Mouse (Mus musculus) left cerebral cortex, adult 6 months (tissue): ENCODE data around the gene Vmn1r229. TPM values are rescaled to one million over a fixed set of nuclear protein-coding genes. Genes with fewer than 3 reads are reported as not detected.

ENCODE experiments used
- long read RNA-seq, 2 experiments: library from polyadenylated mRNA; unstranded; transcript quantifications; one replicate each; pipeline ENCODE4 v2.0.0; 2019 to 2020
- polyA plus RNA-seq: library from polyadenylated mRNA; unstranded; fragments of <200 nt; fragmentation: Nextera tagmentation; gene quantifications from 2 replicates; pipeline ENCODE4 v1.2.3, GENCODE M21; 2021

Vmn1r229 gene
- not detected in 2 replicates for polyA plus RNA-seq
- long read RNA-seq, experiment 1, result 0 reads
- long read RNA-seq, experiment 2, result 0 reads

GRCm38 (mm10) chr17:20811255-20811654 is at the start of gene Vmn1r229:
Gene Vmn1r229, plus strand, starts transcription at chr17:20811555.

DNA sequence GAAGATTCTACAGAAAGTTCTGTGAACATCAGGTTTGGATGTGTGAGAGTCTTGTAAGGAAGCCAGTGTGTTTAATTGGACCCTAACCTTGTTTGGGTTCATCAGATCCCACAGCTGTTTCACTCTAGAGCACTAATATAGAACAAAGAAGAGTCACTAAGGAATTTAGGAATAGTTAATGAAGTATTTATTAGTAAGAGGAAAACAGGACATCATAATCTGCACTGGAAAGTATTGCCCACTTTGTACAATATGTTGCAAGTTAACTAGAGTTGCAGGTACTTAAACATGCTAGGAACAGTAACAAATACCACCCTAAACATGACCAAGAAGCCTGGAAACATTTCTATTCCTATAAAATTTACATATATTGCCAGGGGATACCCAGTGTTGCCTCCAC is 25.3 kb upstream of the Vmn1r229 start, which contains the start of gene Vmn1r228:
TSS of gene Vmn1r228 (minus strand) at position 101 of the 400 bp plus-strand sequence.

DNA sequence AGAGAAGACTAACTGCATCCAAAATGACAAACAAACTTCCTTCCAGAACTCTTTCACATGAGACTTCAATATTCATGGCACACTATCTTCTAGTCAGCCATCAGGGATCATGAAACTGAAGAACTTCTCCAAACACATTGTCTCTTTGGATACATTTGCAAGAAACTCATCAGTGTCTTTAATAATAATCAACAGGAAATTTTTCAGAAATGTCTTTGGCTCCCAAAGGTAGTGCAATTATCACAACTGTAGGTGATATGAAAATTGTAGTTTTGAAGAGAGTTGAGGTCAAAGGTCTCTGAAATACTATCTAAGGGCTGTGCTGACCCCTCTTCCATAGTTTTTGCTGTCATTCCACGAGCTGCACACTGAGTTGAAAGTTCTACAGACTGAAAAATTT is 28.8 kb downstream of the Vmn1r229 start, which contains the start of gene Vmn1r230:
TSS of gene Vmn1r230 (plus strand) at position 301 of the 400 bp plus-strand sequence.

Other genes starting within 250 kb of the Vmn1r229 start
- gene Vmn2r109, start 246.8 kb upstream of the Vmn1r229 start, polyA plus RNA-seq, result not detected in 2 replicates
- not detected in 2 replicates for gene Vmn2r110, start 215.1 kb upstream of the Vmn1r229 start, polyA plus RNA-seq
- gene Fpr-rs3, start 186.7 kb upstream of the Vmn1r229 start, polyA plus RNA-seq, result not detected in 2 replicates
- not detected in 2 replicates for gene Vmn1r226, start 128.7 kb upstream of the Vmn1r229 start, polyA plus RNA-seq
- gene Vmn1r227, start 81.7 kb upstream of the Vmn1r229 start, polyA plus RNA-seq, result not detected in 2 replicates
- gene Vmn1r228, start 25.4 kb upstream of the Vmn1r229 start, polyA plus RNA-seq, result not detected in 2 replicates
- not detected in 2 replicates for gene Vmn1r230, start 28.9 kb downstream of the Vmn1r229 start, polyA plus RNA-seq
- gene Vmn1r231, start 93.5 kb downstream of the Vmn1r229 start, polyA plus RNA-seq, result not detected in 2 replicates
- gene Vmn1r232, start 108.2 kb downstream of the Vmn1r229 start, polyA plus RNA-seq, result not detected in 2 replicates
- gene Ppp2r1a, start 133.8 kb downstream of the Vmn1r229 start, polyA plus RNA-seq, result 794 and 886 TPM in 2 replicates
- not detected in 2 replicates for gene Vmn1r233, start 184.9 kb downstream of the Vmn1r229 start, polyA plus RNA-seq
- 9.6 and 9.8 TPM in 2 replicates for gene Zfp160, start 197.3 kb downstream of the Vmn1r229 start, polyA plus RNA-seq